Mouse (Mus musculus): ENCODE measurements around the gene Olfr1264. TPM values are rescaled to one million over a fixed set of nuclear protein-coding genes. Genes with fewer than 3 reads are reported as not detected.

Gene Olfr1264
- not detected in 3 replicates for total RNA-seq (2017)

DNA sequence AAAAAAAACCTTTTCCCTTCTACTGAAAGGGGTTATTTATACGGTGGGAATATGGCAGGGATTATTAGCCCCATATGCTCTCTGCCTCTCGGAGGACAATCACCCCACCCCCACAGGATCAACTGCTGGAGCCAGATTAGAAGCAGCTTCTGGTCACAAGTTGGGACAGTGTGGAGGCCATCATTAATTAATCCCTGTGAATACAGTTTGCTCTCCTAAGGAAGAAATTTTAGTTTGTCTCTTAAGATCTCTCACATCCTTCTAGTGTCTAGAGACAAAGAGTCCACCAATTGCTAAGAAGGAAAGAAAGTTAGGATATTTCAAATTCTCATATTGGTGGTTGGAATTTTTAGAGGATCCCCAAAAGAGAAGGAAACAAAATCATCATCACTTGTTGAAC, at the start of gene Olfr1264:
Olfr1264 (minus strand) TSS at position 101 of the 400 bp plus-strand sequence.
- no peak for ATAC-seq (replicated peaks; ENCODE audit: insufficient number of reproducible peaks, low FRiP score, low TSS enrichment, poor library complexity, severe bottlenecking)

DNA sequence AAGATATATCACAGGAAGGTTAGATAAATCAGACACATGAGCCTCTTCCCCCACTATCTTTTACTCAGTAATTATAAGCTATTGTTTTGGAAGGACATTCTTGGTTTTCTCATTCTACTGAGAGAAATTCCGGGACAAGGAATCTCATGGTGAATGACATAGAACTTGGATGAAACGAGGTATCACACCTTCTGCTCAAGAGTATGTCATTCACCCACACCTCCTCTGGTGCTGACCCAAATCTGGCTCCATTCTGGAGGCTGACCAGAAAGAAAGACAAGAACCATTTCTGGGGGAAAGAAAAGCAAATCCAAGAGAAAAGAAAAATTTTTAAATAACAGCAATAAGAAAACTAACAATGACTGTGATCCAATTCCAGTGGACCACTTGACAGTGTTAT, 44.7 kb upstream of the Olfr1264 start:
- ATAC-seq (replicated peaks; ENCODE audit: insufficient number of reproducible peaks, low FRiP score, low TSS enrichment, poor library complexity, severe bottlenecking) = no peak

- ATAC-seq (replicated peaks; ENCODE audit: insufficient number of reproducible peaks, low FRiP score, low TSS enrichment, poor library complexity, severe bottlenecking) = no peak
Observed at GRCm38 (mm10) chr2:90063494-90063893, 38.1 kb upstream of the Olfr1264 start, which contains the start of gene Olfr140. Gene Olfr140 (minus strand): TSS chr2:90063594.

GRCm38 (mm10) chr2:90035037-90035436, 9.7 kb upstream of the Olfr1264 start, which contains the start of gene Olfr1265:
Gene Olfr1265 (plus strand): TSS chr2:90035337.
- ATAC-seq (replicated peaks; ENCODE audit: insufficient number of reproducible peaks, low FRiP score, low TSS enrichment, poor library complexity, severe bottlenecking) = no peak

DNA sequence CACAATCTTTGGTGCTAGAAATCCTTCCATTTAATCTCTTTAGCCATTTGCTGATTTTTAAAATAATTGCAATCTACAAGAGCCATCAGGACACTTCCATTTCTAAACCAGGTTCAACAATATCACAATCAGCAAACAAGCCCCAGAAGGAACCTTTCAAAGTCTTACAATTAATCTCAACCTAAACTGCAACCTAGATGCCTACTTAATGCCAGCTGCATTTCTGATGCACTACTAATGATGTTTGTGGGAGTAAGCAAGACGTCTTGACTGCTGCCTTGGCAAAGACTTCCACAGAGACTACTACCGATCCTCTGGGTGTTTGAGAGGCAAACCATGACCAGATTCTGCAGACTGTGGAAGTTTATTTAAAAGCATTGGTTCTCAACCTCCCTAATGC, 13.5 kb downstream of the Olfr1264 start, which contains the start of gene Olfr1263:
Olfr1263 (plus strand) TSS at position 301 of the 400 bp plus-strand sequence.
- ATAC-seq (replicated peaks; ENCODE audit: insufficient number of reproducible peaks, low FRiP score, low TSS enrichment, poor library complexity, severe bottlenecking) = no peak

GRCm38 (mm10) chr2:89999845-90000244, 25.5 kb downstream of the Olfr1264 start, which contains the start of gene Olfr1262:
Gene Olfr1262 (plus strand): TSS chr2:90000145.
- ATAC-seq (replicated peaks; ENCODE audit: insufficient number of reproducible peaks, low FRiP score, low TSS enrichment, poor library complexity, severe bottlenecking) = no peak

DNA sequence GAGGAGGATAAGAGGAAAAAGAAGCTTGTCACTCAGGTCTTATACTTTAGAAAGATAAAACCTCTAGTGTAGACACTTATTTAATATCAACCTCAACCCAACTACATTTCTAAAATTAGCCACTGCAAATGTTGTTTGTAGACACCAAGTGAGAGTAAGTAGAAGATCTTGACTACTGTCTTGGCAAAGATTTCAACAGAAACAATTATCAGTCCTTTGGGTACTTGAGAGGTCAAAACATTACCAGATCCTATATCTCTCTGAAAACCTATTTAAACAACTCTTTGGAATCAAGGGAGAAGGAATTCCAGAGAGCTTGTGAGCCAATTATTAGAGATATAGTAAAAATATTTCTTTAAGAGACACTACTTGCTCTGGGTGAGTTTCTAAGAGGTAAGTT, 34.5 kb downstream of the Olfr1264 start, which contains the start of gene Olfr1261:
Olfr1261 (plus strand) TSS at position 301 of the 400 bp plus-strand sequence.
- no peak for ATAC-seq (replicated peaks; ENCODE audit: insufficient number of reproducible peaks, low FRiP score, low TSS enrichment, poor library complexity, severe bottlenecking)

- ATAC-seq (replicated peaks; ENCODE audit: insufficient number of reproducible peaks, low FRiP score, low TSS enrichment, poor library complexity, severe bottlenecking) = no peak
Observed at GRCm38 (mm10) chr2:89977709-89978108, 47.7 kb downstream of the Olfr1264 start.

DNA sequence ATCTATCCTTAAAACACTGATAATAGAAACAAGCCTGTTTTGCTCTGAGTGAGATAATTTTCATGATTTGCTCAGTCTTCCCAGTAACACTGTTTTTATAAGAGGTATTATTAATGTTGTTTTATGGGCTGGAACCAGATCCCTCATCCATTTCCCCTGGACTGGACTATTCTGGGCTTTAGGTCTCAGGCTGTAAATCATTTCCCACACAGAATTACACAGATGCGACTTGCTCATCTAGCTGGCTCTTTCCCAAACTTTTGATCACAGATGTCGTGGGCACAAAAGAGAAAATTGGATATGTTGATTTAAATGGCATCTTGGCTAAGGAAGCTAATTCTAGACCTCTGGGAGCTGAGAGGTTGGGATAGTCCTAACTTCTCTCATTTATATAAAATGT, 51.2 kb downstream of the Olfr1264 start, which contains the start of gene Olfr1260:
Olfr1260 (plus strand) TSS at position 157 of the 400 bp plus-strand sequence.
- ATAC-seq (replicated peaks; ENCODE audit: insufficient number of reproducible peaks, low FRiP score, low TSS enrichment, poor library complexity, severe bottlenecking) = no peak

Other genes starting within 250 kb of the Olfr1264 start
- not detected in 3 replicates for gene Olfr1254, start 232.0 kb downstream of the Olfr1264 start, total RNA-seq (2017)
- gene Olfr1255, start 213.5 kb downstream of the Olfr1264 start, total RNA-seq (2017) = not detected in 3 replicates
- not detected in 3 replicates for gene Olfr1256, start 184.0 kb downstream of the Olfr1264 start, total RNA-seq (2017)
- gene Olfr48, start 177.4 kb downstream of the Olfr1264 start, total RNA-seq (2017) = not detected in 3 replicates
- gene Olfr1257, start 147.1 kb downstream of the Olfr1264 start, total RNA-seq (2017) = not detected in 3 replicates
- 0.19 TPM in 1 of 3 replicates, not detected in the others for gene Olfr1258, start 98.3 kb downstream of the Olfr1264 start, total RNA-seq (2017)
- 1.1 TPM in 1 of 3 replicates, not detected in the others for gene Olfr1259, start 76.9 kb downstream of the Olfr1264 start, total RNA-seq (2017)
- gene Olfr1260, start 51.2 kb downstream of the Olfr1264 start, total RNA-seq (2017) = not detected in 3 replicates
- not detected in 3 replicates for gene Olfr1261, start 34.4 kb downstream of the Olfr1264 start, total RNA-seq (2017)
- not detected in 3 replicates for gene Olfr1262, start 25.4 kb downstream of the Olfr1264 start, total RNA-seq (2017)
- gene Olfr1263, start 13.4 kb downstream of the Olfr1264 start, total RNA-seq (2017) = not detected in 3 replicates
- not detected in 3 replicates for gene Olfr1265, start 9.8 kb upstream of the Olfr1264 start, total RNA-seq (2017)
- not detected in 3 replicates for gene Olfr140, start 38.0 kb upstream of the Olfr1264 start, total RNA-seq (2017)
- gene Olfr1269, start 95.8 kb upstream of the Olfr1264 start, total RNA-seq (2017) = not detected in 3 replicates
- not detected in 3 replicates for gene Olfr32, start 116.7 kb upstream of the Olfr1264 start, total RNA-seq (2017)
- not detected in 3 replicates for gene Olfr1270, start 127.5 kb upstream of the Olfr1264 start, total RNA-seq (2017)
- gene Olfr1506, start 198.9 kb upstream of the Olfr1264 start, total RNA-seq (2017) = not detected in 3 replicates
- gene Olfr142, start 232.0 kb upstream of the Olfr1264 start, total RNA-seq (2017) = not detected in 3 replicates
- not detected in 3 replicates for gene Olfr1271, start 245.5 kb upstream of the Olfr1264 start, total RNA-seq (2017)